Mouse (Mus musculus) intestine, postnatal 0 days (tissue): ENCODE data around the gene Ppip5k2. TPM values are rescaled to one million over a fixed set of nuclear protein-coding genes. Genes with fewer than 3 reads are reported as not detected.

Source experiments
- ATAC-seq: fragments of 200-750 bp; cut with Nextera tagmentation; 2 replicates; pipeline ENCODE4 v1.8.0; 2017; ENCODE audit warnings: mild to moderate bottlenecking, moderate TSS enrichment, moderate library complexity
- H3K27ac ChIP-seq: fragments of 300-500 bp; sonication (generic); 2 replicates; pipeline ENCODE4 v1.5.1; 2014; ENCODE audit warnings: mild to moderate bottlenecking, low read depth, low read length, moderate library complexity
- H3K27me3 ChIP-seq: fragments of 300-500 bp; sonication (generic); replicated peaks from 2 replicates; pipeline ENCODE4 v1.6.1; 2014; ENCODE audit warnings: low read length, mixed read lengths; ENCODE audit not compliant: control insufficient read depth, insufficient read depth
- H3K36me3 ChIP-seq: fragments of 300-500 bp; sonication (generic); 2 replicates; pipeline ENCODE4 v1.6.1; 2014; ENCODE audit warnings: mild to moderate bottlenecking, moderate library complexity; ENCODE audit not compliant: control insufficient read depth, insufficient read depth
- H3K4me1 ChIP-seq: fragments of 300-500 bp; sonication (generic); replicated peaks from 2 replicates; pipeline ENCODE4 v1.6.1; 2014; ENCODE audit warnings: antibody characterized with exemption, low read length, mixed read lengths; ENCODE audit not compliant: control insufficient read depth, insufficient read depth
- H3K4me2 ChIP-seq: fragments of 300-500 bp; sonication (generic); replicated peaks from 2 replicates; pipeline ENCODE4 v1.6.1; 2014; ENCODE audit warnings: low read depth, mild to moderate bottlenecking, moderate library complexity
- H3K4me3 ChIP-seq: fragments of 300-500 bp; sonication (generic); 2 replicates; pipeline ENCODE4 v1.5.1; 2014; ENCODE audit warnings: low read depth, low read length
- H3K9ac ChIP-seq: fragments of 300-500 bp; sonication (generic); 2 replicates; pipeline ENCODE4 v1.6.1; 2014; ENCODE audit warnings: mild to moderate bottlenecking, low read depth, low read length
- H3K9me3 ChIP-seq: fragments of 300-500 bp; sonication (generic); 2 replicates; pipeline ENCODE4 v1.6.1; 2016; ENCODE audit warnings: mixed run types; ENCODE audit not compliant: control insufficient read depth
- CTCF ChIP-seq: sonication (generic); IDR thresholded peaks from 2 replicates; pipeline ENCODE4 v1.5.1; 2016; ENCODE audit warnings: low read depth, mild to moderate bottlenecking, control low read depth, antibody characterized with exemption, moderate library complexity
- WGBS: fragments of 180-500 bp; shearing (Covaris S2); extraction: QIAGEN DNeasy Blood & Tissue Kit; methylation state at CpG from one replicate; pipeline ENCODE4 v1.1.7; 2014; 5-methylcytosine and 5-hydroxymethylcytosine counted together
- polyA plus RNA-seq: library from polyadenylated mRNA; unstranded; fragments of >200 nt; fragmentation: Nextera tagmentation; extraction: Ambion mirVana; gene quantifications from 2 replicates; pipeline ENCODE4 v1.2.1, GENCODE M21; 2015

Gene Ppip5k2
- polyA plus RNA-seq, 1 experiment from 2014 or later = 19.7 TPM

- Histone ChIP-seq H3K4me1 (no peaks in the 10 kb centered on the region), H3K36me3 (no peaks in the 10 kb centered on the region), H3K9me3 (no peaks in the 10 kb centered on the region), H3K9ac (no peak overlapping the region), H3K27me3 (no peaks in the 10 kb centered on the region), H3K4me3 (no peak overlapping the region), H3K27ac (no peak overlapping the region), H3K4me2 (no peak overlapping the region)
- TF ChIP-seq CTCF = no peak
- no peak for ATAC-seq
- WGBS = 87% methylated on average over 6 of the region's 6 CpGs
Observed at GRCm38 (mm10) chr1:97761477-97761876, 8.7 kb downstream of the Ppip5k2 start.

GRCm38 (mm10) chr1:97760598-97760997, 9.6 kb downstream of the Ppip5k2 start:
- TF ChIP-seq CTCF = no peak
- WGBS = 62% methylated on average over 7 of the region's 7 CpGs
- H3K4me1 ChIP-seq = no peaks in the 10 kb centered on the region
- H3K27ac ChIP-seq = no peak overlapping the region; the same call in 1 of the 2 replicates
- peaks cover 2% of the 10 kb centered on the region; the same call in 1 of the 2 replicates for H3K36me3 ChIP-seq
- H3K27me3 ChIP-seq = no peaks in the 10 kb centered on the region
- no peak overlapping the region for H3K4me3 ChIP-seq
- ATAC-seq = no peak
- H3K9me3 ChIP-seq = no peaks in the 10 kb centered on the region
- H3K9ac ChIP-seq = no peak overlapping the region
- H3K4me2 ChIP-seq = no peak overlapping the region

GRCm38 (mm10) chr1:97759841-97760240, 10.4 kb downstream of the Ppip5k2 start:
- Histone ChIP-seq H3K9me3 (no peaks in the 10 kb centered on the region), H3K27me3 (no peaks in the 10 kb centered on the region), H3K4me2 (no peak overlapping the region), H3K27ac (no peak overlapping the region), H3K9ac (no peak overlapping the region), H3K4me1 (no peaks in the 10 kb centered on the region), H3K4me3 (no peak overlapping the region), H3K36me3 (peaks cover 10% of the 10 kb centered on the region)
- no peak for TF ChIP-seq CTCF
- ATAC-seq = peak; percentile 49

- H3K9ac ChIP-seq = no peak overlapping the region
- 81% methylated on average over 4 of the region's 4 CpGs for WGBS
- peaks cover 31% of the 10 kb centered on the region for H3K36me3 ChIP-seq
- ATAC-seq = no peak
- H3K4me1 ChIP-seq = no peaks in the 10 kb centered on the region
- no peaks in the 10 kb centered on the region for H3K9me3 ChIP-seq
- H3K27me3 ChIP-seq = no peaks in the 10 kb centered on the region
- TF ChIP-seq CTCF = no peak
- H3K27ac ChIP-seq = no peak overlapping the region
- no peak overlapping the region for H3K4me3 ChIP-seq
- H3K4me2 ChIP-seq = no peak overlapping the region
Observed at GRCm38 (mm10) chr1:97754392-97754791, 15.8 kb downstream of the Ppip5k2 start.

DNA sequence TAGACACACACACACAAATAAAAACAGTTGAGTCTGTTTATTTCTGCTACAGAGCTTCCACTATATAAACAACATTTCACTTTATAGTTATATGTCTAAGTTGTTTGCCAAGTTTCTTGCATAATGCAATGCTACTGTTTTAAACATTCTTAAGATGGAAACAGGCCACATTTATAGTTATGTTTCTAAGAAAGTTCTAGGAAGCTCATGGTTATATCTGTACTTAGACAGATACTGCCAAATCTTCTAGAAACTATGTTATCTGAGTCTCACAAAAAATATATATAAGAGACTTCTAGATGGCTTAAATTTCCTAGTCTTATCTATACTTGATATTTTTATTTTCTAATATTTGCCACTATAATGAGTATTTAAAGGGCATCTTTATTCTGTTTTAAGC, 17.0 kb downstream of the Ppip5k2 start:
- ATAC-seq = no peak
- H3K27me3 ChIP-seq = no peaks in the 10 kb centered on the region
- no peaks in the 10 kb centered on the region for H3K4me1 ChIP-seq
- no peak overlapping the region for H3K9ac ChIP-seq
- TF ChIP-seq CTCF = no peak
- H3K27ac ChIP-seq = no peak overlapping the region
- no peak overlapping the region for H3K4me2 ChIP-seq
- H3K36me3 ChIP-seq = peaks cover 31% of the 10 kb centered on the region
- no peak overlapping the region for H3K4me3 ChIP-seq
- H3K9me3 ChIP-seq = no peaks in the 10 kb centered on the region

- ATAC-seq = no peak
- Histone ChIP-seq H3K4me2 (no peak overlapping the region), H3K4me1 (no peaks in the 10 kb centered on the region), H3K9ac (no peak overlapping the region), H3K4me3 (no peak overlapping the region), H3K27me3 (no peaks in the 10 kb centered on the region), H3K9me3 (no peaks in the 10 kb centered on the region), H3K36me3 (peaks cover 48% of the 10 kb centered on the region), H3K27ac (no peak overlapping the region)
- WGBS = 88% methylated on average over 3 of the region's 3 CpGs
- TF ChIP-seq CTCF = no peak
Observed at GRCm38 (mm10) chr1:97748163-97748562, 22.0 kb downstream of the Ppip5k2 start.

GRCm38 (mm10) chr1:97746261-97746660, 23.9 kb downstream of the Ppip5k2 start:
- no peaks in the 10 kb centered on the region for H3K9me3 ChIP-seq
- H3K27me3 ChIP-seq = no peaks in the 10 kb centered on the region
- WGBS = 94% methylated on average over 7 of the region's 7 CpGs
- no peaks in the 10 kb centered on the region for H3K4me1 ChIP-seq
- no peak for ATAC-seq
- H3K9ac ChIP-seq = no peak overlapping the region
- no peak overlapping the region for H3K27ac ChIP-seq
- H3K4me2 ChIP-seq = no peak overlapping the region
- TF ChIP-seq CTCF = no peak
- H3K4me3 ChIP-seq = no peak overlapping the region
- H3K36me3 ChIP-seq = peaks cover 50% of the 10 kb centered on the region
